Mouse (Mus musculus): ENCODE measurements around the gene Zfp248.

GRCm38 (mm10) chr6:118478957-118479708, 23.8 kb upstream of the Zfp248 start, which contains the start of gene Zfp9:
- TF ChIP-seq CTCF (IDR thresholded peaks at IDR 0.05; ENCODE audit: low read depth, low read length) (no peak), POLR2AphosphoS5 (IDR thresholded peaks at IDR 0.05; ENCODE audit: insufficient replicate concordance, low read depth, low read length) (no peak), TAL1 (conservative IDR thresholded peaks at IDR 0.05; ENCODE audit: low read depth, low read length) (no peak), GATA2 (IDR thresholded peaks at IDR 0.05; ENCODE audit: borderline replicate concordance, low read depth, low read length) (no peak), GATA1 (IDR thresholded peaks at IDR 0.05; ENCODE audit: borderline replicate concordance, low read length) (no peak)
